Mouse (Mus musculus) layer of hippocampus, adult 18-20 months (tissue): ENCODE measurements at regions not wholly inside any gene's neighbourhood (a gene's known extent, or its start where the extent isn't known, plus 50 kb on each side); places are given as distances from the start of the nearest gene placed in this dataset.
A peak's percentile ranks its signal among the peaks of the same experiment; 100 is the strongest.
"Not testable (repeated sequence)": the region's sequence is repeated elsewhere in the genome, so short reads cannot be mapped to it uniquely, and the experiment has no call there.

Source experiments
- DNase-seq, 2 experiments: peaks; one replicate each; pipeline ENCODE4 v3.0.0; 2022; ENCODE audit warnings: low spot score in 2 of 2

- DNase-seq: no peak
Measured at GRCm38 (mm10) chr3:124156255-124156654, 164.4 kb upstream of the Tram1l1 start.

GRCm38 (mm10) chr3:124157858-124158655 lies 162.6 kb upstream of the Tram1l1 start:
- DNase-seq: peak in 1 of 2 experiments; percentile 31

DNA sequence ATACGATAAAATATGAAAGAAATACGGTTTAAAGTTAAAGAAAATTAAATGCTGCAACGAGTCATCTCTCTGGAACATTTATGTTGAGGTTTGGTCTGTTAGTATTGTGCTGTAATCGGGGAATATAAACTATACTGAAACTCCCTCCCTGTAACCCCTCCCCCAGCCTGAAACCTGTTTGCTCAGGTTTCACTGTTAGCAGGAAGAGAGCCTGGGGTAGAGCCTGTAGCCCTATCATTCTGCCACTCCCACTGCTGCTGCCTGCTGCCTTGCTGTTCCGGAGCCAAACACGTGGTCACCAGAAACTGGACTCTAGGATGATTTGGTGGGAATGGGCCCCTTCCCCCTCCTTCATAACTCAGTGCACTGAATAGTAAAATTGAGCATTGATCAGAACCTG lies 127.3 kb upstream of the Tram1l1 start:
- not testable (repeated sequence) for DNase-seq

DNA sequence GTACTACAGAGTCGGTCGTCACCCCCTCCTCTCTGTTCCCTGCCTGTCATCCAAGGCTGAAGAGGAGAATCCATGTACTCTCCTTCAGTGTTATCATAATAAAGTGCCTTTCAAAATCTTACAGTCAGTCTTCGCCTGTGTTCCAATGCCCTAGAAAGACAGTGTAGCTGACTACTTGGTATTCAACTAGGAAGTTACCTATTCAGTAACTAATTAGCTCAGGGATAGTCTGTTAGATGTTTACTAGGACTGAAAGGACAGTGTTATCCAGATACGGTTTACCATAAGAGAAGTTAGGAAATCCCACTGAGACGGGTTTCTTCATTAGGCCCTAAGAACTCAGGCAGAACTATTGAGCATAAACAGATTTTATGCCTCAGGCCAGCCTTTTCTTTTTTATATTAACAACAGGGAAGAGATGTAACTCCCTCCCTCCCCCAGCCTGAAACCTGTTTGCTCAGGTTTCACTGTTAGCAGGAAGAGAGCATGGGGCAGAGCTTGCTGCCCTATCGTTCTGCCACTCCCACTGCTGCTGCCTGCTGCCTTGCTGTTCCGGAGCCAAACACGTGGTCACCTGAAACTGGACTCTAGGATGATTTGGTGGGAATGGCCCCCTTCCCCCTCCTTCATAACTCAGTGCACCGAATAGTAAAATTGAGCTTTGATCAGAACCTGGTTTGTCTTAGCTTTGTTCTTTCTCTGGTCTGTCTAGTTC lies 120.3 kb upstream of the Tram1l1 start:
- DNase-seq: not testable (repeated sequence)

DNA sequence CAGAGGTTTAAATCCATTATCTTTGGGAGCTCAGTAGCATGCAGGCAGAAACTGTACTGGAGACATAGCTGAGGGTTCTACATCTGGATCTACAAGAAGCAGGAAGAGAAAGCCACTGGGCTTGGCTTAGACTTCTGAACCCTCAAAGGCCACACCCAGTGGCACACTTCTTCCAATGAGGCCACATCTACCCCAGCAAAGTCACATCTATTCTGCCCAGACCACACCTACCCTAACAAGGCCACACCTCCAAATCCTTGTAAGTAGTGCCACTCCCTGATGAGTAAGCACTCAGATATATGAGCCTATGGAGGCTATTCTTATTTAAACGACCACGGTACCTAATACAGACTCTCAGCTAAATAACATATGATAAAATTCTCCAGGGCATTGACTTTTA lies 103.5 kb upstream of the Tram1l1 start:
- DNase-seq: no peak

DNA sequence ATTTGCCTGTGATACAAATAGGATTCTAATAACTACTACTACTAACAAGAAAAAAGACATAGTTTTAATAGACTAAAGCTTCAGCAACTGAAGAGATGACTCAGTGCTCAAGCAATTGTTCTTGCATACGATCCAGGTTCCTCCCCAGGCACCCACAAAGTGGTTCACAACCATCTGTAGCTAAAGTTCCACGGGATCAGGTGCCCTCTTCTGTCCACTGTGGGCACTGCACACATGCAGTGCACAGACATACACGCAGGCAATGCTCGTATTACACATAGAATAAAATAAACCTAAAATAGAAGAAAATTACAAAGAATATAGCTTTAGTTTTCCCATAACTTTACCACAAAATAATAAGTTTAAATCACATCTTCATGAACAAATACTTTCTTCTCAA lies 94.7 kb upstream of the Tram1l1 start:
- DNase-seq: no peak

GRCm38 (mm10) chr3:124227701-124228100 lies 93.0 kb upstream of the Tram1l1 start:
- DNase-seq: no peak

- no peak for DNase-seq
Measured at GRCm38 (mm10) chr3:124240936-124241733, 79.5 kb upstream of the Tram1l1 start.

DNA sequence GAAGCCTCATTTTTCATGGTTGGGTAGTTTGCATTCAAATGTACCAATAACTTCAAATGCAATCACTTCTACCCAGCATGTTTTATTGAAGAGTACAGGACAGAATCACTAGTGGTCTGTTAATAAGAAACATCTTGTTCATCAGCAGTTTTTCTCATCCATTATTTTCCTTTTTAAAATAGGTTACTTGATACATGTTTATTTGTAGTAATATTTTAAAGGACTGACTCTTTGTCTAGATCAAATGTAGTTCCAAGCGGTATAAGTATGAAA lies 79.0 kb upstream of the Tram1l1 start:
- no peak for DNase-seq

GRCm38 (mm10) chr3:124262150-124262549 lies 58.5 kb upstream of the Tram1l1 start:
- no peak for DNase-seq

DNA sequence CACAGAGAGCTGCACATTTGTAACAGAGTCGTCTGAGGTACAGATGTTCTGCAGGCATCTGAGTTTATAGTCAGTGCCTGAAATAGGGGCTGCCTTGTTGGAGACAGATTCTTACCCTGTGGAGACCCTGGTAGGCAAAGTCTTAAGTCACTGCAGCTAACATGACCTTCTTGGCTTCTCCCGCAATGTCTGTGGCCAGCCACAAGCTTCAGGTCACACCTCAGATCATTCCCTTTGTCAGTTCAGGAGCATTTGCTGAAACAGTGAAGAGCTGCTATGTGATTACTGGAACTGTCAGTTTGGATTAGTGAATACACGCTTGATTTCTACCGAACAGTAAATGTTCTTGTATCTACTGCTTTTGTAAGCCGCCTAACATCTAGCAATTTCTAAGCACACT lies 53.8 kb upstream of the Tram1l1 start:
- no peak for DNase-seq

DNA sequence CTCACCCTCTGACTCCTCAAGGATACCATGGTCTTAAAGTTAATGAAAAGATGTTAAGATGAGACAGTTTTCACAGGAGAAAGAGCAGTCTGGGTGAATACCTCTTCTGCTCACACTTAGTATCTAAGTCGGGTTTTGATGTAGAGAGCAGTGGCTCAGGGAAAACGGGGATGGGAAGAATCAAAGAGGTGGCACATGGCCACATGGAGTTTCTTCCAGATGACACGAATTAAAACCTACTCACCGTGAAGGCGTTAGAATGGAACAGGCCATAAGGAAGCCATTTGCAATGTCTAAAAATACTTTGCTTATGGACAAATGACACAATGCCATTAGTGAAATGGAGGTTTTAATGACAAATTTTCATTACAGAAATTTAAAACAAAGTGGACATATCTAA lies 50.1 kb upstream of the Tram1l1 start:
- no peak for DNase-seq
